In genomic region chr17:26100166-26100565, GRCm38 (mm10) we compare ENCODE assay signal across 22 mouse cellular contexts.
"Had no signal": no experiment of that assay in that cellular context is flagged by ENCODE, and none has a peak within 500 bp of the region (broad histone marks: within the 10 kb centered on the region; RNA-seq: fewer than 3 reads in every experiment).

No protein-coding gene starts in this region.

- H3K9me3 ChIP-seq: limb, embryonic 12.5 days; limb, embryonic 15.5 days; megakaryocyte, embryonic 14.5 days; midbrain, embryonic 10.5 days; neural tube, embryonic 12.5 days; neural tube, embryonic 15.5 days had no signal

- H3K36me3 ChIP-seq: limb, embryonic 12.5 days; limb, embryonic 15.5 days; midbrain, embryonic 10.5 days; neural tube, embryonic 12.5 days; neural tube, embryonic 15.5 days had no signal

- H3K4me2 ChIP-seq: limb, embryonic 12.5 days; limb, embryonic 15.5 days; liver, embryonic 11.5 days; lung, embryonic 14.5 days; neural tube, embryonic 12.5 days; neural tube, embryonic 15.5 days had no signal

- H3K4me1 ChIP-seq: neural tube, embryonic 12.5 days had no signal

- H3K4me3 ChIP-seq: limb, embryonic 12.5 days; limb, embryonic 15.5 days; megakaryocyte, embryonic 14.5 days; midbrain, embryonic 10.5 days; neural tube, embryonic 12.5 days; neural tube, embryonic 15.5 days had no signal

- H3K27ac ChIP-seq: limb, embryonic 12.5 days; limb, embryonic 15.5 days; liver, embryonic 14.5 days; midbrain, embryonic 10.5 days; neural tube, embryonic 12.5 days; neural tube, embryonic 15.5 days; stomach, postnatal 0 days had no signal

- DNase-seq: kidney, adult 9 months; kidney, postnatal 14 days; kidney, postnatal 4 days; left cerebral cortex, postnatal 4 days; liver, postnatal 0 days; lung, embryonic 14.5 days; midbrain, embryonic 14.5 days; right cerebral cortex, adult 18-20 months; right cerebral cortex, postnatal 14 days; right cerebral cortex, postnatal 4 days; thymus, adult 2 months; thymus, postnatal 14 days had no signal

- H3K9ac ChIP-seq: limb, embryonic 12.5 days; limb, embryonic 15.5 days; liver, embryonic 14.5 days; liver, postnatal 0 days; lung, embryonic 14.5 days; neural tube, embryonic 12.5 days; neural tube, embryonic 15.5 days had no signal

- H3K27me3 ChIP-seq: limb, embryonic 12.5 days; limb, embryonic 15.5 days; neural tube, embryonic 12.5 days; neural tube, embryonic 15.5 days had no signal

- ATAC-seq: liver, postnatal 0 days; lung, postnatal 0 days had no signal
